Mouse (Mus musculus) frontal cortex, adult (tissue): ENCODE data around the gene Hcar2.

Experiments
- ATAC-seq: cut with Nextera tagmentation; 2 replicates; pipeline ENCODE4 v1.9.2; 2017; ENCODE audit warnings: mild to moderate bottlenecking, moderate library complexity, mixed read lengths; ENCODE audit not compliant: low TSS enrichment

Gene Hcar2

GRCm38 (mm10) chr5:123862374-123863350 lies 2.6 kb downstream of the Hcar2 start:
- no peak for ATAC-seq

- ATAC-seq: no peak
These were observed 6.5 kb downstream of the Hcar2 start for GRCm38 (mm10) chr5:123858798-123859197.

GRCm38 (mm10) chr5:123854511-123854910 lies 10.8 kb downstream of the Hcar2 start:
- ATAC-seq: no peak

- no peak for ATAC-seq
These were observed 11.3 kb downstream of the Hcar2 start for GRCm38 (mm10) chr5:123853877-123854504.

- ATAC-seq: no peak
These were observed 13.9 kb downstream of the Hcar2 start for GRCm38 (mm10) chr5:123851398-123851797.

GRCm38 (mm10) chr5:123844316-123844715 lies 21.0 kb downstream of the Hcar2 start:
- ATAC-seq: no peak

GRCm38 (mm10) chr5:123843816-123844215 lies 21.5 kb downstream of the Hcar2 start:
- no peak for ATAC-seq

GRCm38 (mm10) chr5:123842935-123843282 lies 22.4 kb downstream of the Hcar2 start:
- no peak for ATAC-seq

GRCm38 (mm10) chr5:123842221-123842934 lies 22.9 kb downstream of the Hcar2 start:
- ATAC-seq: no peak

GRCm38 (mm10) chr5:123837371-123837770 lies 27.9 kb downstream of the Hcar2 start:
- no peak for ATAC-seq

GRCm38 (mm10) chr5:123834836-123835235 lies 30.5 kb downstream of the Hcar2 start:
- ATAC-seq: no peak

- ATAC-seq: no peak
These were observed 33.0 kb downstream of the Hcar2 start for GRCm38 (mm10) chr5:123832309-123832708.

- no peak for ATAC-seq
These were observed 37.6 kb downstream of the Hcar2 start for GRCm38 (mm10) chr5:123827659-123828091.

- no peak for ATAC-seq
These were observed 42.6 kb downstream of the Hcar2 start for GRCm38 (mm10) chr5:123822706-123823105.

GRCm38 (mm10) chr5:123821264-123821571 lies 44.1 kb downstream of the Hcar2 start:
- ATAC-seq: no peak

GRCm38 (mm10) chr5:123820501-123821263 lies 44.6 kb downstream of the Hcar2 start:
- no peak for ATAC-seq

- peak; percentile 96 for ATAC-seq
These were observed 46.2 kb downstream of the Hcar2 start for GRCm38 (mm10) chr5:123818941-123819577.

GRCm38 (mm10) chr5:123816891-123817290 lies 48.4 kb downstream of the Hcar2 start:
- no peak for ATAC-seq
